Mouse (Mus musculus) mouse embryonic stem cell (cell line): ENCODE measurements around the gene Tfcp2l1.

Experiments
- in situ Hi-C, 2 experiments: fragments of 300-500 bp; cut with MboI; formaldehyde crosslinking; loops; 1 replicate in 1 of 2; 3 replicates in 1 of 2; pipeline ENCODE4 v1.14.3; 2019 to 2020; ENCODE audit warnings: low sequenced_read_pairs in 2 of 2, low pct_unique_long_range_greater_than_20kb in 1 of 2, mixed read lengths in 1 of 2; ENCODE audit not compliant: unreplicated experiment in 1 of 2

The Tfcp2l1 gene

GRCm38 (mm10) chr1:118719699-118720098 lies 92.0 kb downstream of the Tfcp2l1 start:
- in situ Hi-C loops, result no loop called here

GRCm38 (mm10) chr1:118720474-118721095 lies 92.8 kb downstream of the Tfcp2l1 start:
- in situ Hi-C loops, result no loop called here

- in situ Hi-C loops, result loop anchor here in 1 of 2 experiments (25.0 kb wide), 1 partner anchor 365 kb away; no protein-coding TSS in a partner anchor
These were observed 99.3 kb downstream of the Tfcp2l1 start for GRCm38 (mm10) chr1:118727075-118727474.

GRCm38 (mm10) chr1:118728796-118729195 lies 101.1 kb downstream of the Tfcp2l1 start:
- in situ Hi-C loops, result loop anchor here in 1 of 2 experiments (25.0 kb wide), 1 partner anchor 366 kb away; no protein-coding TSS in a partner anchor
